Mouse (Mus musculus) embryo, embryonic 10.5 days (tissue): ENCODE measurements around the gene Edc4.
"Not testable (repeated sequence)": the region's sequence is repeated elsewhere in the genome, so short reads cannot be mapped to it uniquely, and the experiment has no call there.

Experiments used
- DNase-seq: peaks from one replicate; pipeline ENCODE4 v3.0.0-alpha.2; 2015; ENCODE audit warnings: low spot score

The Edc4 gene

GRCm38 (mm10) chr8:105880754-105881520, at the start of gene Edc4:
Edc4 (plus strand) TSS chr8:105880881.
- peak; percentile 92 for DNase-seq

GRCm38 (mm10) chr8:105833740-105834139, 46.9 kb upstream of the Edc4 start:
- DNase-seq: not testable (repeated sequence)

GRCm38 (mm10) chr8:105835318-105835717, 45.4 kb upstream of the Edc4 start:
- peak; percentile 69 for DNase-seq

- DNase-seq: no peak
These were observed 43.7 kb upstream of the Edc4 start for GRCm38 (mm10) chr8:105836991-105837390.

GRCm38 (mm10) chr8:105839209-105839608, 41.5 kb upstream of the Edc4 start:
- no peak for DNase-seq

GRCm38 (mm10) chr8:105846678-105847077, 34.0 kb upstream of the Edc4 start:
- DNase-seq: no peak

GRCm38 (mm10) chr8:105850014-105850413, 30.7 kb upstream of the Edc4 start:
- DNase-seq: no peak

- DNase-seq: no peak
These were observed 30.1 kb upstream of the Edc4 start for GRCm38 (mm10) chr8:105850611-105851010.

GRCm38 (mm10) chr8:105851651-105852143, 29.0 kb upstream of the Edc4 start:
- peak; percentile 98 for DNase-seq

- DNase-seq: no peak
These were observed 28.4 kb upstream of the Edc4 start for GRCm38 (mm10) chr8:105852146-105852729.

GRCm38 (mm10) chr8:105853178-105853577, 27.5 kb upstream of the Edc4 start, which contains the start of gene Cenpt:
Cenpt (minus strand) TSS chr8:105853278.
- no peak for DNase-seq

GRCm38 (mm10) chr8:105854303-105854702, 26.4 kb upstream of the Edc4 start:
- no peak for DNase-seq

- DNase-seq: peak; percentile 97
These were observed 25.9 kb upstream of the Edc4 start, which contains the start of gene Thap11 for GRCm38 (mm10) chr8:105854715-105855216. Thap11 (plus strand) TSS chr8:105855132.

- no peak for DNase-seq
These were observed 25.2 kb upstream of the Edc4 start for GRCm38 (mm10) chr8:105855248-105856167.

- no peak for DNase-seq
These were observed 24.4 kb upstream of the Edc4 start for GRCm38 (mm10) chr8:105856168-105856835.

GRCm38 (mm10) chr8:105858495-105858894, 22.2 kb upstream of the Edc4 start:
- no peak for DNase-seq

GRCm38 (mm10) chr8:105859314-105859713, 21.4 kb upstream of the Edc4 start:
- no peak for DNase-seq

- peak; percentile 99 for DNase-seq
These were observed 20.3 kb upstream of the Edc4 start, which contains the start of gene Nutf2 for GRCm38 (mm10) chr8:105860143-105860981. Nutf2 (plus strand) TSS chr8:105860580.

GRCm38 (mm10) chr8:105861951-105862350, 18.7 kb upstream of the Edc4 start:
- DNase-seq: peak; percentile 52

GRCm38 (mm10) chr8:105866364-105867029, 14.2 kb upstream of the Edc4 start:
- peak; percentile 7 for DNase-seq
